Mouse (Mus musculus): ENCODE data around the gene Twf1. TPM values are rescaled to one million over a fixed set of nuclear protein-coding genes. Genes with fewer than 3 reads are reported as not detected.

Twf1 gene
- total RNA-seq, 1 experiment = 45.6 TPM

GRCm38 (mm10) chr15:94539296-94539695, 50.4 kb downstream of the Twf1 start:
- H3K9me3 ChIP-seq (ENCODE audit: control insufficient read depth, insufficient read depth, low read depth, low read length) = no peaks in the 10 kb centered on the region
- H3K36me3 ChIP-seq (ENCODE audit: control insufficient read depth, insufficient read depth, low read length, poor library complexity, severe bottlenecking) = no peaks in the 10 kb centered on the region
- no peak overlapping the region for H3K27ac ChIP-seq (ENCODE audit: insufficient read depth, low read depth, low read length, poor library complexity, severe bottlenecking)
- H3K4me1 ChIP-seq (ENCODE audit: control insufficient read depth in 2 of 2, insufficient read depth in 2 of 2, low read length in 2 of 2, poor library complexity in 1 of 2) = no peaks in the 10 kb centered on the region
- TF ChIP-seq ZC3H11A (IDR thresholded peaks at IDR 0.05; ENCODE audit: borderline replicate concordance, low read depth, low read length) = no peak
- no peak for TF ChIP-seq CHD2 (IDR thresholded peaks at IDR 0.05; ENCODE audit: low read depth, low read length)
- TF ChIP-seq MAFK (IDR thresholded peaks at IDR 0.05; ENCODE audit: insufficient read depth, low read depth, low read length) = no peak
- no peak for TF ChIP-seq ZNF384 (IDR thresholded peaks at IDR 0.05; ENCODE audit: low read depth, low read length)
- no peak for TF ChIP-seq HCFC1 (IDR thresholded peaks at IDR 0.05; ENCODE audit: borderline replicate concordance, insufficient read depth, low read length)
- H3K9ac ChIP-seq (ENCODE audit: insufficient read depth, low read depth, low read length, poor library complexity, severe bottlenecking) = no peak overlapping the region
- in situ Hi-C loops (cut with MboI; ENCODE audit: low sequenced_read_pairs in 2 of 2, unreplicated experiment in 2 of 2) = no loop called here
- DNase-seq (ENCODE audit: low read depth, low spot score) = no peak
- H3K4me3 ChIP-seq (ENCODE audit: insufficient read depth in 1 of 2, low read depth in 1 of 2, low read length in 2 of 2, poor library complexity in 1 of 2, severe bottlenecking in 1 of 2) = no peak overlapping the region

DNA sequence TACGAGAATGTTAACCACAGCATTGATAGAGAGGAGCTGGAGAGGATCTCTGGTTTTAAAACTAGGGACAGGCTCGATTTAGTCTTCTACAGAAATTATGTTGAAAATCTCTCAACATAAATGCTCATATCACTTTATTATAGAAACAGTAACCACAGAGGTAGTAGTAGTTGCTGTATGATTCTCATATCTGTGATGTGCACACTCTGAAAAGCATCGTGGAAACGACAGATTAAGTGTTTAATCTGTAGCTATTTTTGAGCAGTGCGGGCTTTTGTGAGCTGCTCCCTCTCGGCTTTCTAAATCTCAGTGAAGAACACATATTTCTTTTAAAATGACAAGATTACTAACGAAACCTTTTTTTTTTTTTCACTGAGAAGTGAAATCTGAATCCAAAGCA, 54.2 kb downstream of the Twf1 start:
- Histone ChIP-seq H3K9ac (ENCODE audit: insufficient read depth, low read depth, low read length, poor library complexity, severe bottlenecking) (no peak overlapping the region), H3K4me3 (ENCODE audit: insufficient read depth in 1 of 2, low read depth in 1 of 2, low read length in 2 of 2, poor library complexity in 1 of 2, severe bottlenecking in 1 of 2) (no peak overlapping the region), H3K27ac (ENCODE audit: insufficient read depth, low read depth, low read length, poor library complexity, severe bottlenecking) (no peak overlapping the region), H3K36me3 (ENCODE audit: control insufficient read depth, insufficient read depth, low read length, poor library complexity, severe bottlenecking) (no peaks in the 10 kb centered on the region), H3K9me3 (ENCODE audit: control insufficient read depth, insufficient read depth, low read depth, low read length) (no peaks in the 10 kb centered on the region), H3K4me1 (ENCODE audit: control insufficient read depth in 2 of 2, insufficient read depth in 2 of 2, low read length in 2 of 2, poor library complexity in 1 of 2) (no peaks in the 10 kb centered on the region)
- DNase-seq (ENCODE audit: low read depth, low spot score) = no peak
- in situ Hi-C loops (cut with MboI; ENCODE audit: low sequenced_read_pairs in 2 of 2, unreplicated experiment in 2 of 2) = no loop called here
- TF ChIP-seq ZNF384 (IDR thresholded peaks at IDR 0.05; ENCODE audit: low read depth, low read length) (no peak), HCFC1 (IDR thresholded peaks at IDR 0.05; ENCODE audit: borderline replicate concordance, insufficient read depth, low read length) (no peak), MAFK (IDR thresholded peaks at IDR 0.05; ENCODE audit: insufficient read depth, low read depth, low read length) (no peak), CHD2 (IDR thresholded peaks at IDR 0.05; ENCODE audit: low read depth, low read length) (no peak)

GRCm38 (mm10) chr15:94532956-94533355, 56.7 kb downstream of the Twf1 start:
- H3K4me1 ChIP-seq (ENCODE audit: control insufficient read depth in 2 of 2, insufficient read depth in 2 of 2, low read length in 2 of 2, poor library complexity in 1 of 2) = no peaks in the 10 kb centered on the region
- H3K4me3 ChIP-seq (ENCODE audit: insufficient read depth in 1 of 2, low read depth in 1 of 2, low read length in 2 of 2, poor library complexity in 1 of 2, severe bottlenecking in 1 of 2) = no peak overlapping the region
- no peaks in the 10 kb centered on the region; the same call in 1 of the 2 replicates for H3K36me3 ChIP-seq (ENCODE audit: control insufficient read depth, insufficient read depth, low read length, poor library complexity, severe bottlenecking)
- in situ Hi-C loops (cut with MboI; ENCODE audit: low sequenced_read_pairs in 2 of 2, unreplicated experiment in 2 of 2) = no loop called here
- TF ChIP-seq HCFC1 (IDR thresholded peaks at IDR 0.05; ENCODE audit: borderline replicate concordance, insufficient read depth, low read length) = no peak
- TF ChIP-seq ZC3H11A (IDR thresholded peaks at IDR 0.05; ENCODE audit: borderline replicate concordance, low read depth, low read length) = no peak
- no peak for TF ChIP-seq ZNF384 (IDR thresholded peaks at IDR 0.05; ENCODE audit: low read depth, low read length)
- TF ChIP-seq MAFK (IDR thresholded peaks at IDR 0.05; ENCODE audit: insufficient read depth, low read depth, low read length) = no peak
- TF ChIP-seq CHD2 (IDR thresholded peaks at IDR 0.05; ENCODE audit: low read depth, low read length) = no peak
- H3K27ac ChIP-seq (ENCODE audit: insufficient read depth, low read depth, low read length, poor library complexity, severe bottlenecking) = no peak overlapping the region
- DNase-seq (ENCODE audit: low read depth, low spot score) = no peak
- H3K9me3 ChIP-seq (ENCODE audit: control insufficient read depth, insufficient read depth, low read depth, low read length) = no peaks in the 10 kb centered on the region
- no peak overlapping the region for H3K9ac ChIP-seq (ENCODE audit: insufficient read depth, low read depth, low read length, poor library complexity, severe bottlenecking)

DNA sequence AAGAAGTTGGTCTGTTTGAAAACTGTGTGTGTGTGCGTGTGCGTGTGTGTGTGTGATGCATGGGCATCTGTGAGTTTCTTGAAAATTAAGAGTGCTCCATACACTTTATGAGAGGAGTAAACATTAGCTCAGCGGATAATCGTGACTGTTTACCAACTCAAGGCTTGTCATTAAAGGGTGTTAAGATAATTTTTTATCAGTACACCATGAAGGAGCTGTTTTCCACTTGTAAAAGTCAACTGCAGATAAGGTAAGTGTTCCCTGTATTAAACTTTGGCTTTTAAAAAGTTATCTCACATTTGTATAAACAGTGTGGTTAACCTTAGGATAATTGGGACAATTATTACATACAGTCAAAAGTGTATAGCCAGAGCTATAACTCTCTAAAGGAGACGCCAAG, 57.4 kb downstream of the Twf1 start:
- Histone ChIP-seq H3K36me3 (ENCODE audit: control insufficient read depth, insufficient read depth, low read length, poor library complexity, severe bottlenecking) (no peaks in the 10 kb centered on the region; the same call in 1 of the 2 replicates), H3K9ac (ENCODE audit: insufficient read depth, low read depth, low read length, poor library complexity, severe bottlenecking) (no peak overlapping the region), H3K27ac (ENCODE audit: insufficient read depth, low read depth, low read length, poor library complexity, severe bottlenecking) (no peak overlapping the region), H3K9me3 (ENCODE audit: control insufficient read depth, insufficient read depth, low read depth, low read length) (no peaks in the 10 kb centered on the region), H3K4me3 (ENCODE audit: insufficient read depth in 1 of 2, low read depth in 1 of 2, low read length in 2 of 2, poor library complexity in 1 of 2, severe bottlenecking in 1 of 2) (no peak overlapping the region), H3K4me1 (ENCODE audit: control insufficient read depth in 2 of 2, insufficient read depth in 2 of 2, low read length in 2 of 2, poor library complexity in 1 of 2) (no peaks in the 10 kb centered on the region)
- TF ChIP-seq HCFC1 (IDR thresholded peaks at IDR 0.05; ENCODE audit: borderline replicate concordance, insufficient read depth, low read length) (no peak), MAFK (IDR thresholded peaks at IDR 0.05; ENCODE audit: insufficient read depth, low read depth, low read length) (no peak), ZNF384 (IDR thresholded peaks at IDR 0.05; ENCODE audit: low read depth, low read length) (no peak), ZC3H11A (IDR thresholded peaks at IDR 0.05; ENCODE audit: borderline replicate concordance, low read depth, low read length) (no peak), CHD2 (IDR thresholded peaks at IDR 0.05; ENCODE audit: low read depth, low read length) (no peak)
- in situ Hi-C loops (cut with MboI; ENCODE audit: low sequenced_read_pairs in 2 of 2, unreplicated experiment in 2 of 2) = no loop called here
- no peak for DNase-seq (ENCODE audit: low read depth, low spot score)

DNA sequence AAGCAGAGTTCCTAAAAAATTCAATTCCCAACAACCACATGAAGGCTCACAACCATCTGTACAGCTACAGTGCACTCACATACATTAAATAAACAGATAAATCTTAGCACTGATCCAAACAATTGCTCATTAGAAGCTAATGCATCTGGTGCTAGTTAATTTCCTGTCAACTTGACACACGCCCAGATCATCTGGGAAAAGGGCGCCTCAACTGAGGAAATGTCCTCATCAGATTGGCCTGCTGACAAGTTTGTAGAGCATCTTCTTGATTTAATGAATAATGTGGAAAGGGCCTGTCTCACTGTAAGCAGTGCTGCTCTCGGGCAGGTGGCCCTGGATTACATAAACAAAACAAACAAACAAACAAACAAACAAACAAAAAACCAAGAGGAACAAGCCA, 59.2 kb downstream of the Twf1 start:
- Histone ChIP-seq H3K27ac (ENCODE audit: insufficient read depth, low read depth, low read length, poor library complexity, severe bottlenecking) (no peak overlapping the region), H3K4me3 (ENCODE audit: insufficient read depth in 1 of 2, low read depth in 1 of 2, low read length in 2 of 2, poor library complexity in 1 of 2, severe bottlenecking in 1 of 2) (no peak overlapping the region), H3K9ac (ENCODE audit: insufficient read depth, low read depth, low read length, poor library complexity, severe bottlenecking) (no peak overlapping the region), H3K9me3 (ENCODE audit: control insufficient read depth, insufficient read depth, low read depth, low read length) (no peaks in the 10 kb centered on the region), H3K36me3 (ENCODE audit: control insufficient read depth, insufficient read depth, low read length, poor library complexity, severe bottlenecking) (no peaks in the 10 kb centered on the region; the same call in 1 of the 2 replicates), H3K4me1 (ENCODE audit: control insufficient read depth in 2 of 2, insufficient read depth in 2 of 2, low read length in 2 of 2, poor library complexity in 1 of 2) (no peaks in the 10 kb centered on the region)
- in situ Hi-C loops (cut with MboI; ENCODE audit: low sequenced_read_pairs in 2 of 2, unreplicated experiment in 2 of 2) = no loop called here
- TF ChIP-seq HCFC1 (IDR thresholded peaks at IDR 0.05; ENCODE audit: borderline replicate concordance, insufficient read depth, low read length) (no peak), CHD2 (IDR thresholded peaks at IDR 0.05; ENCODE audit: low read depth, low read length) (no peak), ZNF384 (IDR thresholded peaks at IDR 0.05; ENCODE audit: low read depth, low read length) (no peak)
- no peak for DNase-seq (ENCODE audit: low read depth, low spot score)

Other genes with a start within 250 kb of the Twf1 start
- gene Adamts20, start 124.5 kb downstream of the Twf1 start, total RNA-seq (2012; rRNA removed) = 0.63 and 0.80 TPM in 2 replicates
- 4.1 and 6.6 TPM in 2 replicates for gene Pus7l, start 46.3 kb downstream of the Twf1 start, total RNA-seq (2012; rRNA removed)
- gene Irak4, start 46.2 kb downstream of the Twf1 start, total RNA-seq (2012; rRNA removed) = 2.3 and 2.4 TPM in 2 replicates
- gene Tmem117, start 39.3 kb upstream of the Twf1 start, total RNA-seq (2012; rRNA removed) = 0.48 and 0.71 TPM in 2 replicates

Measured in ES-E14 (cell line).